Mouse (Mus musculus) gastrocnemius, postnatal 25 days (tissue): Measurements from ENCODE around the gene Rbm46. TPM values are rescaled to one million over a fixed set of nuclear protein-coding genes. Genes with fewer than 3 reads are reported as not detected.

Source experiments
- total RNA-seq, 2 experiments: library from RNA; stranded (reverse); gene quantifications; 1 replicate in 1 of 2; 2 replicates in 1 of 2; pipeline ENCODE4 v1.2.3; 2021

Gene Rbm46
- total RNA-seq, 2 experiments from 2014 or later: 0.20 to 0.27 TPM

Other genes with a start within 250 kb of the Rbm46 start
- under 1 TPM; 0.05 to 0.08 TPM for gene Lrat, start 27.5 kb upstream of the Rbm46 start, total RNA-seq
- not detected for gene Fgg, start 131.2 kb upstream of the Rbm46 start, total RNA-seq
- not detected for gene Fga, start 149.6 kb upstream of the Rbm46 start, total RNA-seq
- gene Fgb, start 173.4 kb upstream of the Rbm46 start, total RNA-seq: not detected
- 10 to 100 TPM; 18.6 to 20.1 TPM for gene Plrg1, start 179.0 kb upstream of the Rbm46 start, total RNA-seq